Mouse (Mus musculus) granulocyte monocyte progenitor cell, adult 5-6 weeks (primary cell): ENCODE results near the gene Rab25. TPM values are rescaled to one million over a fixed set of nuclear protein-coding genes. Genes with fewer than 3 reads are reported as not detected.

Experiments used
- total RNA-seq, 2 experiments: library from RNA; stranded (forward) in 1 of 2; stranded (reverse) in 1 of 2; fragments of 200-712, 200-1000 nt in 1 of 2; fragments of >200 nt in 1 of 2; fragmentation: Nextera tagmentation in 1 of 2; gene quantifications; 2 replicates each; pipeline ENCODE4 v1.2.3; 2014 to 2017

Rab25 gene
- total RNA-seq, 2 experiments from 2014 or later: 1.2 TPM; not detected in 1

Other genes with a start within 250 kb of the Rab25 start
- 123 and 165 TPM in 2 replicates for gene Glmp, start 223.3 kb downstream of the Rab25 start, total RNA-seq (2014; fragmentation: Nextera tagmentation)
- 26.7 and 29.3 TPM in 2 replicates for gene Glmp, start 223.3 kb downstream of the Rab25 start, total RNA-seq (2017)
- 0.56 and 2.0 TPM in 2 replicates for gene Tmem79, start 212.2 kb downstream of the Rab25 start, total RNA-seq (2014; fragmentation: Nextera tagmentation)
- 0.78 and 1.8 TPM in 2 replicates for gene Tmem79, start 212.2 kb downstream of the Rab25 start, total RNA-seq (2017)
- 50.8 and 53.1 TPM in 2 replicates for gene Smg5, start 212.0 kb downstream of the Rab25 start, total RNA-seq (2014; fragmentation: Nextera tagmentation)
- gene Smg5, start 212.0 kb downstream of the Rab25 start, total RNA-seq (2017): 64.1 and 79.0 TPM in 2 replicates
- not detected in 2 replicates for gene Paqr6, start 183.7 kb downstream of the Rab25 start, total RNA-seq (2014; fragmentation: Nextera tagmentation)
- gene Paqr6, start 183.7 kb downstream of the Rab25 start, total RNA-seq (2017): not detected in 2 replicates
- not detected in 2 replicates for gene Bglap3, start 175.6 kb downstream of the Rab25 start, total RNA-seq (2014; fragmentation: Nextera tagmentation)
- gene Bglap3, start 175.6 kb downstream of the Rab25 start, total RNA-seq (2017): not detected in 2 replicates
- gene Bglap2, start 169.6 kb downstream of the Rab25 start, total RNA-seq (2014; fragmentation: Nextera tagmentation): not detected in 2 replicates
- not detected in 2 replicates for gene Bglap2, start 169.6 kb downstream of the Rab25 start, total RNA-seq (2017)
- gene Bglap, start 163.8 kb downstream of the Rab25 start, total RNA-seq (2014; fragmentation: Nextera tagmentation): not detected in 2 replicates
- not detected in 2 replicates for gene Bglap, start 163.8 kb downstream of the Rab25 start, total RNA-seq (2017)
- gene Pmf1, start 138.0 kb downstream of the Rab25 start, total RNA-seq (2014; fragmentation: Nextera tagmentation): 115 and 122 TPM in 2 replicates
- 128 and 141 TPM in 2 replicates for gene Pmf1, start 138.0 kb downstream of the Rab25 start, total RNA-seq (2017)
- gene Slc25a44, start 123.2 kb downstream of the Rab25 start, total RNA-seq (2014; fragmentation: Nextera tagmentation): 13.1 and 13.5 TPM in 2 replicates
- gene Slc25a44, start 123.2 kb downstream of the Rab25 start, total RNA-seq (2017): 11.6 and 13.8 TPM in 2 replicates
- gene Sema4a, start 87.1 kb downstream of the Rab25 start, total RNA-seq (2014; fragmentation: Nextera tagmentation): 24.0 and 38.5 TPM in 2 replicates
- 25.1 and 35.7 TPM in 2 replicates for gene Sema4a, start 87.1 kb downstream of the Rab25 start, total RNA-seq (2017)
- gene Lmna, start 38.3 kb downstream of the Rab25 start, total RNA-seq (2014; fragmentation: Nextera tagmentation): not detected in 2 replicates
- gene Lmna, start 38.3 kb downstream of the Rab25 start, total RNA-seq (2017): 0.41 and 1.6 TPM in 2 replicates
- 3.8 and 5.1 TPM in 2 replicates for gene Mex3a, start 15.9 kb downstream of the Rab25 start, total RNA-seq (2014; fragmentation: Nextera tagmentation)
- 1.7 and 2.5 TPM in 2 replicates for gene Mex3a, start 15.9 kb downstream of the Rab25 start, total RNA-seq (2017)
- 60.7 and 74.3 TPM in 2 replicates for gene Lamtor2, start 4.8 kb upstream of the Rab25 start, total RNA-seq (2014; fragmentation: Nextera tagmentation)
- gene Lamtor2, start 4.8 kb upstream of the Rab25 start, total RNA-seq (2017): 102 and 122 TPM in 2 replicates
- gene Ubqln4, start 5.5 kb upstream of the Rab25 start, total RNA-seq (2014; fragmentation: Nextera tagmentation): 64.7 and 67.9 TPM in 2 replicates
- 37.9 and 39.6 TPM in 2 replicates for gene Ubqln4, start 5.5 kb upstream of the Rab25 start, total RNA-seq (2017)
- 401 and 434 TPM in 2 replicates for gene Ssr2, start 27.6 kb upstream of the Rab25 start, total RNA-seq (2014; fragmentation: Nextera tagmentation)
- 225 and 243 TPM in 2 replicates for gene Ssr2, start 27.6 kb upstream of the Rab25 start, total RNA-seq (2017)
- gene Arhgef2, start 57.7 kb upstream of the Rab25 start, total RNA-seq (2014; fragmentation: Nextera tagmentation): 125 and 137 TPM in 2 replicates
- gene Arhgef2, start 57.7 kb upstream of the Rab25 start, total RNA-seq (2017): 59.1 and 73.5 TPM in 2 replicates
- gene Rxfp4, start 104.8 kb upstream of the Rab25 start, total RNA-seq (2014; fragmentation: Nextera tagmentation): not detected in 2 replicates
- not detected in 2 replicates for gene Rxfp4, start 104.8 kb upstream of the Rab25 start, total RNA-seq (2017)
- 57.4 and 68.2 TPM in 2 replicates for gene Khdc4, start 137.5 kb upstream of the Rab25 start, total RNA-seq (2014; fragmentation: Nextera tagmentation)
- 35.4 and 49.3 TPM in 2 replicates for gene Khdc4, start 137.5 kb upstream of the Rab25 start, total RNA-seq (2017)
- gene Rit1, start 168.5 kb upstream of the Rab25 start, total RNA-seq (2014; fragmentation: Nextera tagmentation): 17.5 and 20.5 TPM in 2 replicates
- gene Rit1, start 168.5 kb upstream of the Rab25 start, total RNA-seq (2017): 20.0 and 26.5 TPM in 2 replicates
- 0.19 and 0.62 TPM in 2 replicates for gene Syt11, start 226.9 kb upstream of the Rab25 start, total RNA-seq (2014; fragmentation: Nextera tagmentation)
- 0.65 and 1.1 TPM in 2 replicates for gene Syt11, start 226.9 kb upstream of the Rab25 start, total RNA-seq (2017)